Mouse (Mus musculus): ENCODE data around the gene Kcnh6. TPM values are rescaled to one million over a fixed set of nuclear protein-coding genes. Genes with fewer than 3 reads are reported as not detected.

Gene Kcnh6
- not detected in 2 replicates for total RNA-seq (2023)

GRCm38 (mm10) chr11:106007821-106008220 lies at the start of gene Kcnh6:
TSS of gene Kcnh6 (plus strand) at chr11:106008124.

GRCm38 (mm10) chr11:105967741-105968574 lies 40.0 kb upstream of the Kcnh6 start, which contains the start of gene Ace:
TSS of gene Ace (plus strand) at chr11:105967945.

GRCm38 (mm10) chr11:105994375-105994774 lies 13.5 kb upstream of the Kcnh6 start, which contains the start of gene Ace3:
TSS of gene Ace3 (plus strand) at chr11:105994675.

GRCm38 (mm10) chr11:106036548-106037417 lies 28.9 kb downstream of the Kcnh6 start, which contains the start of gene Dcaf7:
TSS of gene Dcaf7 (plus strand) at chr11:106036872.

GRCm38 (mm10) chr11:106065923-106066571 lies 58.1 kb downstream of the Kcnh6 start, which contains the start of gene Taco1:
TSS of gene Taco1 (plus strand) at chr11:106066061.

Other genes with a start within 250 kb of the Kcnh6 start
- gene Cyb561, start 54.8 kb upstream of the Kcnh6 start, total RNA-seq (2023), result 0.20 TPM in 1 of 2 replicates, not detected in the other
- gene Ace, start 40.2 kb upstream of the Kcnh6 start, total RNA-seq (2023), result 0.73 and 2.0 TPM in 2 replicates
- gene Ace3, start 13.4 kb upstream of the Kcnh6 start, total RNA-seq (2023), result not detected in 2 replicates
- 43.3 and 48.1 TPM in 2 replicates for gene Dcaf7, start 28.7 kb downstream of the Kcnh6 start, total RNA-seq (2023)
- 3.5 and 4.1 TPM in 2 replicates for gene Taco1, start 57.9 kb downstream of the Kcnh6 start, total RNA-seq (2023)
- gene Map3k3, start 76.5 kb downstream of the Kcnh6 start, total RNA-seq (2023), result 193 and 212 TPM in 2 replicates
- gene Gm10840, start 152.7 kb downstream of the Kcnh6 start, total RNA-seq (2023), result 2.3 and 4.2 TPM in 2 replicates
- gene Limd2, start 152.7 kb downstream of the Kcnh6 start, total RNA-seq (2023), result 392 and 416 TPM in 2 replicates
- gene Strada, start 194.0 kb downstream of the Kcnh6 start, total RNA-seq (2023), result 19.7 and 23.4 TPM in 2 replicates
- gene Ccdc47, start 208.2 kb downstream of the Kcnh6 start, total RNA-seq (2023), result 22.5 and 24.8 TPM in 2 replicates
- gene Ddx42, start 208.8 kb downstream of the Kcnh6 start, total RNA-seq (2023), result 35.1 and 40.9 TPM in 2 replicates
- 11.2 and 27.4 TPM in 2 replicates for gene Ftsj3, start 248.0 kb downstream of the Kcnh6 start, total RNA-seq (2023)
- gene Psmc5, start 248.0 kb downstream of the Kcnh6 start, total RNA-seq (2023), result 26.6 and 32.7 TPM in 2 replicates